Comparison of ENCODE assay signal across 8 mouse cellular contexts in the genomic region with DNA sequence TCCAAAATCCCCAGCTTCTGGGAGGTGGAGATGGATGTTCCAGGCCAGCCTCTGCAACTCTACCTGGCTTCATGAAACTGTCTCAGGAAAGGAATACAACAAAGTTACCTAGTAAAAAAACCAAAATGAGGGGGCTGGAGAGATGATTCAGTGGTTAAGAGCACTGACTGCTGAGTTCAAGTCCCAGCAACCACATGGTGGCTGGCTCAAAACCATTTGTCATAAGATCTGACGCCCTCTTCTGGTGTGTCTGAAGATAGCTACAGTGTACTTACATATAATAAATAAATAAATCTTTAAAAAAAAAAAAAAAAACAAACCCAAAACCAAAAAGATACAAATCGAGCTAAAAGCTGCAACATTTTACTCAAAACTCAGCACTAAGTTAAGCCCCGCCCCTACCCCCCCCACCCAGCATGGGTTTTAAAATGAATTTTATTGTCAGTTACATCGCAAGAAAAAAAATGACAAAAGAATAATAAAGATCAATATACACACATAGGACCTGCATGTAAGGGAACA. TPM values are rescaled to one million over a fixed set of nuclear protein-coding genes. Genes with fewer than 3 reads are reported as not detected.
A peak's percentile ranks its signal among the peaks of the same experiment; 100 is the strongest.
DNase-seq lines count a peak whose midpoint lies in the region; ATAC-seq lines count a peak whose summit lies in the region.

No protein-coding gene starts in this region.

- peak overlapping the region; percentile 70 for H3K9ac ChIP-seq in hindbrain, embryonic 15.5 days

- no peaks in the 10 kb centered on the region for H3K27me3 ChIP-seq in megakaryocyte, embryonic 14.5 days (replicated peaks)
- H3K27me3 ChIP-seq in hindbrain, embryonic 15.5 days, result no peaks in the 10 kb centered on the region
- no peaks in the 10 kb centered on the region for H3K27me3 ChIP-seq in midbrain, embryonic 10.5 days (ENCODE audit: low read depth, poor library complexity, severe bottlenecking)

- 4% methylated on average over 4 of the region's 4 CpGs for WGBS in hindbrain, embryonic 15.5 days
- 8% methylated on average over 4 of the region's 4 CpGs for WGBS in midbrain, embryonic 10.5 days

- no peak for ATAC-seq in megakaryocyte, adult 5-6 weeks (ENCODE audit: poor library complexity, severe bottlenecking)
- ATAC-seq in hindbrain, embryonic 15.5 days (ENCODE audit: low FRiP score, low read depth), result no peak

- peak overlapping the region; percentile 97 for H3K27ac ChIP-seq in hindbrain, embryonic 15.5 days (replicated peaks)
- peak overlapping the region; percentile 96 for H3K27ac ChIP-seq in midbrain, embryonic 10.5 days (replicated peaks)

- no peaks in the 10 kb centered on the region for H3K9me3 ChIP-seq in megakaryocyte, embryonic 14.5 days
- no peaks in the 10 kb centered on the region for H3K9me3 ChIP-seq in hindbrain, embryonic 15.5 days
- no peaks in the 10 kb centered on the region for H3K9me3 ChIP-seq in midbrain, embryonic 10.5 days (replicated peaks)

- H3K4me3 ChIP-seq in megakaryocyte, embryonic 14.5 days (replicated peaks), result peak overlapping the region; percentile 96
- peak overlapping the region; percentile 65 for H3K4me3 ChIP-seq in hindbrain, embryonic 15.5 days
- H3K4me3 ChIP-seq in midbrain, embryonic 10.5 days, result peak overlapping the region; percentile 72

- DNase-seq in cerebellum, postnatal 14 days, result peak; percentile 35 to 41
- no peak for DNase-seq in midbrain, embryonic 10.5 days (ENCODE audit: low spot score)
- no peak for DNase-seq in ovary, postnatal 14 days (ENCODE audit: low spot score)
- DNase-seq in right cerebral cortex, postnatal 36 days (ENCODE audit: low spot score in 2 of 2), result no peak
- no peak for DNase-seq in urinary bladder, postnatal 36 days (ENCODE audit: low spot score in 2 of 2)

- H3K36me3 ChIP-seq in megakaryocyte, embryonic 14.5 days (replicated peaks; ENCODE audit: low read length), result peaks cover 44% of the 10 kb centered on the region
- peaks cover 28% of the 10 kb centered on the region; the same call in 1 of the 2 replicates for H3K36me3 ChIP-seq in hindbrain, embryonic 15.5 days
- peaks cover 44% of the 10 kb centered on the region for H3K36me3 ChIP-seq in midbrain, embryonic 10.5 days

- peaks cover 14% of the 10 kb centered on the region for H3K4me1 ChIP-seq in megakaryocyte, embryonic 14.5 days
- peaks cover 10% of the 10 kb centered on the region for H3K4me1 ChIP-seq in hindbrain, embryonic 15.5 days (replicated peaks)
- peaks cover 5% of the 10 kb centered on the region; the same call in 1 of the 2 replicates for H3K4me1 ChIP-seq in midbrain, embryonic 10.5 days

- peak overlapping the region; percentile 68 for H3K4me2 ChIP-seq in hindbrain, embryonic 15.5 days

RNA-seq across cellular contexts. Expression of a gene that starts 0.5 kb away (rescaled TPM):
- 22.4 and 78.2 TPM in 2 replicates for polyA plus RNA-seq in megakaryocyte, embryonic 14.5 days (2012; ENCODE audit: insufficient read depth, low replicate concordance)
- 48.9 and 56.0 TPM in 2 replicates for total RNA-seq in megakaryocyte, adult 5-6 weeks (2015)
- 14.6 and 20.9 TPM in 2 replicates for total RNA-seq in megakaryocyte, adult 5-6 weeks (2017)
- 22.5 and 27.3 TPM in 2 replicates for polyA plus RNA-seq in hindbrain, embryonic 15.5 days (2015; fragmentation: Nextera tagmentation; extraction: Ambion mirVana)
- 33.8 and 34.8 TPM in 2 replicates for polyA plus RNA-seq in midbrain, embryonic 10.5 days (2016; fragmentation: Nextera tagmentation; extraction: Ambion mirVana)

RNA-seq across cellular contexts. Expression of a gene that starts 12.2 kb away (rescaled TPM):
- 7.6 and 23.2 TPM in 2 replicates for polyA plus RNA-seq in megakaryocyte, embryonic 14.5 days (2012; ENCODE audit: insufficient read depth, low replicate concordance)
- total RNA-seq in megakaryocyte, adult 5-6 weeks (2015), result 24.4 and 32.2 TPM in 2 replicates
- 36.8 and 48.9 TPM in 2 replicates for total RNA-seq in megakaryocyte, adult 5-6 weeks (2017)
- 136 and 142 TPM in 2 replicates for polyA plus RNA-seq in hindbrain, embryonic 15.5 days (2015; fragmentation: Nextera tagmentation; extraction: Ambion mirVana)
- polyA plus RNA-seq in midbrain, embryonic 10.5 days (2016; fragmentation: Nextera tagmentation; extraction: Ambion mirVana), result 77.6 and 84.3 TPM in 2 replicates

RNA-seq across cellular contexts. Expression of a gene that starts 33.7 kb away (rescaled TPM):
- polyA plus RNA-seq in megakaryocyte, embryonic 14.5 days (2012; ENCODE audit: insufficient read depth, low replicate concordance), result 1.5 and 4.6 TPM in 2 replicates
- 59.5 and 68.7 TPM in 2 replicates for total RNA-seq in megakaryocyte, adult 5-6 weeks (2015)
- total RNA-seq in megakaryocyte, adult 5-6 weeks (2017), result 32.5 and 35.8 TPM in 2 replicates
- polyA plus RNA-seq in hindbrain, embryonic 15.5 days (2015; fragmentation: Nextera tagmentation; extraction: Ambion mirVana), result 74.1 and 76.9 TPM in 2 replicates
- polyA plus RNA-seq in midbrain, embryonic 10.5 days (2016; fragmentation: Nextera tagmentation; extraction: Ambion mirVana), result 48.3 and 52.1 TPM in 2 replicates

RNA-seq across cellular contexts. Expression of a gene that starts 57.7 kb away (rescaled TPM):
- not detected in 2 replicates for polyA plus RNA-seq in megakaryocyte, embryonic 14.5 days (2012; ENCODE audit: insufficient read depth, low replicate concordance)
- not detected in 2 replicates for total RNA-seq in megakaryocyte, adult 5-6 weeks (2015)
- total RNA-seq in megakaryocyte, adult 5-6 weeks (2017), result not detected in 2 replicates
- polyA plus RNA-seq in hindbrain, embryonic 15.5 days (2015; fragmentation: Nextera tagmentation; extraction: Ambion mirVana), result 0.12 TPM in 1 of 2 replicates, not detected in the other
- not detected in 2 replicates for polyA plus RNA-seq in midbrain, embryonic 10.5 days (2016; fragmentation: Nextera tagmentation; extraction: Ambion mirVana)

Comparison
In these comparisons a context has a peak if more than half of its experiments do, and no peak if none do; other contexts are left out.
1. DNase-seq: peak in cerebellum, postnatal 14 days (2 of 2); none in midbrain, embryonic 10.5 days (single experiment), ovary, postnatal 14 days (single experiment), right cerebral cortex, postnatal 36 days (0 of 2) and urinary bladder, postnatal 36 days (0 of 2).
2. Peak in every context shown above with its lines, with median percentiles within 50 percentile points of each other: H3K4me3 ChIP-seq.